Mouse (Mus musculus) Muller cell, postnatal 12 days (primary cell): ENCODE results near the gene Rpl27a.
A peak's percentile ranks its signal among the peaks of the same experiment; 100 is the strongest.

ENCODE experiments used
- DNase-seq: peaks from one replicate; pipeline ENCODE4 v3.0.0-alpha.2; 2015; ENCODE audit errors: inconsistent ontology term

Gene Rpl27a

GRCm38 (mm10) chr7:109518838-109519696 lies at the start of gene Rpl27a:
Gene Rpl27a (plus strand): TSS chr7:109519147.
- peak; percentile 100 for DNase-seq

- no peak for DNase-seq
Observed at GRCm38 (mm10) chr7:109470700-109471099, 48.2 kb upstream of the Rpl27a start.

- no peak for DNase-seq
Observed at GRCm38 (mm10) chr7:109477926-109478325, 41.0 kb upstream of the Rpl27a start.

GRCm38 (mm10) chr7:109480765-109481197 lies 38.2 kb upstream of the Rpl27a start:
- DNase-seq = peak; percentile 76

GRCm38 (mm10) chr7:109484221-109484620 lies 34.7 kb upstream of the Rpl27a start:
- peak; percentile 82 for DNase-seq

- no peak for DNase-seq
Observed at GRCm38 (mm10) chr7:109492616-109493318, 26.2 kb upstream of the Rpl27a start.

- peak; percentile 18 for DNase-seq
Observed at GRCm38 (mm10) chr7:109493319-109494316, 25.3 kb upstream of the Rpl27a start.

GRCm38 (mm10) chr7:109497507-109497906 lies 21.4 kb upstream of the Rpl27a start:
- DNase-seq = no peak

GRCm38 (mm10) chr7:109507119-109507518 lies 11.8 kb upstream of the Rpl27a start:
- DNase-seq = no peak

- no peak for DNase-seq
Observed at GRCm38 (mm10) chr7:109507572-109507971, 11.4 kb upstream of the Rpl27a start.

GRCm38 (mm10) chr7:109508034-109508433 lies 10.9 kb upstream of the Rpl27a start, which contains the start of gene Trim66:
Gene Trim66 (minus strand): TSS chr7:109508134.
- no peak for DNase-seq

- DNase-seq = no peak
Observed at GRCm38 (mm10) chr7:109510799-109511198, 8.1 kb upstream of the Rpl27a start.

- no peak for DNase-seq
Observed at GRCm38 (mm10) chr7:109511838-109512237, 7.1 kb upstream of the Rpl27a start.

- no peak for DNase-seq
Observed at GRCm38 (mm10) chr7:109516500-109516899, 2.4 kb upstream of the Rpl27a start.

GRCm38 (mm10) chr7:109518036-109518681 lies 788 bp upstream of the Rpl27a start:
- no peak for DNase-seq

- no peak for DNase-seq
Observed at GRCm38 (mm10) chr7:109519936-109520335, 989 bp downstream of the Rpl27a start.

GRCm38 (mm10) chr7:109522084-109522483 lies 3.1 kb downstream of the Rpl27a start:
- no peak for DNase-seq

GRCm38 (mm10) chr7:109523304-109523703 lies 4.4 kb downstream of the Rpl27a start:
- no peak for DNase-seq

- no peak for DNase-seq
Observed at GRCm38 (mm10) chr7:109523741-109524441, 4.9 kb downstream of the Rpl27a start.

- DNase-seq = no peak
Observed at GRCm38 (mm10) chr7:109524442-109524744, 5.4 kb downstream of the Rpl27a start.

- no peak for DNase-seq
Observed at GRCm38 (mm10) chr7:109524763-109525162, 5.8 kb downstream of the Rpl27a start.
